Mouse (Mus musculus) left cerebral cortex, postnatal 36 days (tissue): ENCODE results near the gene Ascl5. TPM values are rescaled to one million over a fixed set of nuclear protein-coding genes. Genes with fewer than 3 reads are reported as not detected.

ENCODE experiments used
- DNase-seq, 2 experiments: peaks; one replicate each; pipeline ENCODE4 v3.0.0; 2021 to 2022; ENCODE audit warnings: low spot score in 2 of 2, mixed read lengths in 1 of 2
- intact Hi-C: fragments of 180-260 bp; cut with DNase I; formaldehyde crosslinking; loops from one replicate; pipeline ENCODE4 v1.15.1; 2025
- total RNA-seq, 2 experiments: library from RNA; stranded (reverse); gene quantifications; 2 replicates each; pipeline ENCODE4 v1.2.3; 2021

The Ascl5 gene
- total RNA-seq, result 1 to 10 TPM; 1.6 to 3.6 TPM

DNA sequence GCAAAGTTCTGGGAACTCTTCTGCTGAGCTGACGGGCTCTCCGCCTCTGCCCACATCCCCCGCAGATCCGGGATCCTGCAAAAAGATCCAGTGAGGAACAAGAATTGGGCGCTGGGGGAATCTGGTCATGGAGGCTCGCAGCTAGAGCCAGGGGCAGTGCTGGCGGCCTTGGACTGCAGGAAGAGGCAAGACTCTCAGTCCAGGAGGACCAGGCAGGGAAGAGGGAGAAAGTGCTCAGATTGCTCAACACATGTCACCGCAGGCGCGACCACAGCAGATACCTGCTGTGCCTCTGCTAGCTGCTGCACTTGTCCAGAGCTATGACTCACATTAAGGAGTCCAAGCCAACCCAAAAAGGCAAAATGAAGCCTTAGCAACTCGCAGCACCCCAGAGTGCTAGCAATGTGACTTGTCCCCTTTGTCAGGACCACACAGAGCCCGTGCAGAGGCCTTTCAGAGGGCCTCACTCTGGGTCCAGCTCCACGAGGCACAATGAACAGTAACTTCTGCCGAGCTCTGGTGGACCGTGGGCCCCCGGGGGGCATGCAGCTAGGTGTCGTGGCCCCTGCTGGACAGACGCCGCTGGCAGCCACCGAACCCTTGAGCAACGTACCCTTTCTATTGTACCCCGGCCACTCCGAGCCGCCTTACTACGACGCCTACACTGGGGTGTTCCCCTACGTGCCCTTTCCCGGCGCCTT, at the start of gene Ascl5:
TSS of gene Ascl5 (plus strand) at position 493 of the 701 bp plus-strand sequence.
- intact Hi-C loops, result loop anchor here (2.0 to 10.0 kb wide), 5 partner anchors 26 to 414 kb away; partner anchors contain the start of genes Gpr25 and Kif14
- DNase-seq, result no peak

- DNase-seq, result no peak
- intact Hi-C loops, result no loop called here
These were observed 49.2 kb upstream of the Ascl5 start for GRCm38 (mm10) chr1:136001438-136001837.

GRCm38 (mm10) chr1:136006292-136006748, 44.3 kb upstream of the Ascl5 start, which contains the start of gene Igfn1:
Gene Igfn1 (minus strand): TSS chr1:136006342.
- no peak for DNase-seq
- intact Hi-C loops, result no loop called here

- peak; percentile 42 for DNase-seq
- intact Hi-C loops, result no loop called here
These were observed 43.1 kb upstream of the Ascl5 start, which contains the start of gene Tmem9 for GRCm38 (mm10) chr1:136007211-136008158. Gene Tmem9 (plus strand): TSS chr1:136008150.

GRCm38 (mm10) chr1:136008159-136008533, 42.5 kb upstream of the Ascl5 start:
- intact Hi-C loops, result no loop called here
- DNase-seq, result no peak

DNA sequence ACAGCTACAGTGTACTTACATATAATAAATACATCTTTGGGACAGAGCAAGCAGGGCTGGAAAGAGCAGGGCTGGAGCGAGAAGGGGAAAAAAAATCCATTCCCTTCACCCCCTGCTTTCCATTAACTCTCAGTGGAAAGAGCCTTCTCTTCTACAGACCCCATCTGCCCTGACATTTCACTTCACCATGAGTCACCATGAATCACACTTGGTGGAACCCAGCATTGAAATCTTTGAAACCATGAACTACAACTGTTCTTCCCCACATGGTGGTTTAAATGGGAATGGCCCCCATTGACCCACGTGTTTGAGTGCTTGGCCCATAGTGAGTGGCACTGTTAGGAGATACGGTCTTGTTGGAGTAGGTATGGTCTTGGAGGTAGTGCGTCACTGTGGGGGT, 40.4 kb upstream of the Ascl5 start:
- DNase-seq, result no peak
- intact Hi-C loops, result no loop called here

DNA sequence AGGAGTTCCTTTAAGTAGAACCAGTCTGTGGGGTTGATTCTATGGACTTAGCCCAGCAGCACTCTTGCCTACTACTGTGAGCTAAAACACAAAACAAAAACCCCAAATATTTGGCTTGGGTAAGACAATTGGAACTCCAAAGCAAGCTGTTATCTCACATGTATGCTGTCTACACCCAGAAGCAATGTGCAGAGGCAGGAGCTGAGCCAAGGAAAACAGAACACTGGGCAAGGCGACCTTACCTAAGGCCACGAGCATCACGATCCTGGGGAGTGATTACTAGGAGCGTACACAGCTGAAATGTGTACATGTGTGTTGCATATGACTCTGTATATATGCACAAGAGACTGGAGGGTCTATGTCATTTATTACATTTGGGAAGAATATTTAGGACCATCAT, 37.1 kb upstream of the Ascl5 start:
- intact Hi-C loops, result no loop called here
- no peak for DNase-seq

DNA sequence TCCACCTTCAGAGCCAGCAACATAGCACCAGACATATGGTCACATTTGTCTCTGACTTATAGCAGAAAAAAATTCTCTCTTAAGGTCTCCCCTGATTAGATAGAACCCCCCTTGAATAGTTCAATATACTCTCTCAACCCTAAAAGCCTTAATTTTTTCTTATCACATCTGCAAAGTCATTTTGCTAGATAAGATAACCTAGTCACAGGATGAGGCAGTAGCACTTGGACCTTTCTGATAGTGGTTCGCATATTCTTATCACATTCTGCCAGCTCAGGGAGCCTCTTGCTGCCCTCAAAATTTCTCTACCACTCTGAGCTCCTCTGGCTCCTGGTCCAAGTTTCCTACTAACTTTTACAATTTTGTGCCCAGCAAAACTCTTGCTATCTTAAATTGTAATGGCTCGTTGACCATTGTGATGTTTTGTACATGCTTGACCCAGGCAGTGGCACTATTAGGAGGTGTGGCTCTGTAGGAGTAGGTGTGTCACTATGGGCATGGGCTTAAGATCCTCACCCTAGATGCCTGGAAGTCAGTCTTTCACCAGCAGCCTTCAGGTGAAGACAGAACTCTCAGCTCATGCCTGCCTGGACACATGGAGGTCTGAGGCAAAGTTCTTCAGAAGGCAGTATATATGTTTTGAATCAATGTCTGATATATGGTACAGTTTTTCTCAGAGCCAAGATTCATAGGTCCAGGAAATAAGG, 35.7 kb upstream of the Ascl5 start:
- intact Hi-C loops, result no loop called here
- no peak for DNase-seq

DNA sequence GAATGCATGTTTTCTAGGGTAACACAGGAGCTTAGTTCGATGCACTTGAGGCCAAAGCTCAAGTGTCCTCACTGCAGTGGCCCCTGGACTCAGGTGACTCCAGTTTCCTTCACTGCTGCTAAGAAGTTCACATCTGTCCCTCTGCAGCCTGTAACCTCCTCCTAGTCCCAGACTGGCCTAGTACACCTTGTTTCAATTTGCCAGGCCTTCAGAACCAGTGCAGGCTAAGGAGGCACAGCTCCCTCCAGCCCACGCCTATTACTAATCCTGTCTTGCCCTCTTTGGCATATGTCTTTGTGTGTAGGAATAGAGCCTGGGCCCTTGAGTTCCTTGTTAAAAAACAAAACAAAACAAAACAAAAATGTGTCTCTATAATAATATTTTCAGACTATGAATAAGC, 33.3 kb upstream of the Ascl5 start:
- no peak for DNase-seq
- intact Hi-C loops, result no loop called here

DNA sequence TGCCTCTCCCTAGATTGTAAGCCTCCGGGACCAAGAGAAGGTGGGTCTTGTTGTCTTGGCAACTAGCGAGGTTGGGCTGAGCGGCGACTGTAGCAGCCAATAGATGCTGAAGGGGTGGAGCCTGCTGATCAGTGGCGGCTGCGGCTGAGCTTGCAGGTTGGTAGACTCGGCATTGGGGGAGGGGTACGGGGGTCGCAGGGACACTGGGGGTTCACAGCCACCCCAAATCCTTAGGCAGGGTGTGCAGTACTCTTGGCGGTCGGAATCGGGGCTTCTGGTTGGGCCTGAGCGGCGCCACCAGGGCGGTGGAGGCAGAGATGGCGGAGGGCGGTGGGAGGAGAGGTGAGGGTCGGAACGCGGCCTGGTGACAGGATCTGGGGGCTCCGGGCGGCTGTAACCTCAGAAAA, 32.7 kb upstream of the Ascl5 start:
- intact Hi-C loops, result no loop called here
- DNase-seq, result peak; percentile 88 to 92

GRCm38 (mm10) chr1:136018390-136019189, 32.0 kb upstream of the Ascl5 start:
- intact Hi-C loops, result no loop called here

DNA sequence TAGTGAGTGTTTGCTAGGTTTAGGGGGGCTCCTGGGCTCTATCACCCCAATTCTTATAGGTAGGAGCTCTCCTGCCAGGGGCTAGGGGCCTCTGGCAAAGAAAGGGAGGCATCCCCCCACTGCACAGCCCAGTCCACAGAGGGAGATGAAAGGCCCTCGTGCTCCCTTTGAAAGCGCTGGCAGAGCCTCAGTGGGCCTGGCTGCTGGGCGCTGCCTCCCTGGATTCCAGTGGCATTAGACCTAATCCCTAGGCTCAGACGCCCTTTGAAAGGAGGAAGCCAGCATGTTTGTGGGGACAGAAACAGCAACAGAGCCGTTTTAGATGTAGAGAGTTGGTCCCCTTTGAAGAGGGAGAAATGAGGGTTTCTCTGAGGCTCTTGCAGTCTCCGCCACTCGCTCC, 20.4 kb upstream of the Ascl5 start:
- intact Hi-C loops, result no loop called here
- DNase-seq, result no peak

More at GRCm38 (mm10) chr1:136018390-136019189, 32.0 kb upstream of the Ascl5 start:
- no peak for DNase-seq

GRCm38 (mm10) chr1:136031697-136032096, 18.9 kb upstream of the Ascl5 start:
- intact Hi-C loops, result no loop called here
- DNase-seq, result no peak

- intact Hi-C loops, result no loop called here
- no peak for DNase-seq
These were observed 17.6 kb upstream of the Ascl5 start for GRCm38 (mm10) chr1:136032961-136033360.

DNA sequence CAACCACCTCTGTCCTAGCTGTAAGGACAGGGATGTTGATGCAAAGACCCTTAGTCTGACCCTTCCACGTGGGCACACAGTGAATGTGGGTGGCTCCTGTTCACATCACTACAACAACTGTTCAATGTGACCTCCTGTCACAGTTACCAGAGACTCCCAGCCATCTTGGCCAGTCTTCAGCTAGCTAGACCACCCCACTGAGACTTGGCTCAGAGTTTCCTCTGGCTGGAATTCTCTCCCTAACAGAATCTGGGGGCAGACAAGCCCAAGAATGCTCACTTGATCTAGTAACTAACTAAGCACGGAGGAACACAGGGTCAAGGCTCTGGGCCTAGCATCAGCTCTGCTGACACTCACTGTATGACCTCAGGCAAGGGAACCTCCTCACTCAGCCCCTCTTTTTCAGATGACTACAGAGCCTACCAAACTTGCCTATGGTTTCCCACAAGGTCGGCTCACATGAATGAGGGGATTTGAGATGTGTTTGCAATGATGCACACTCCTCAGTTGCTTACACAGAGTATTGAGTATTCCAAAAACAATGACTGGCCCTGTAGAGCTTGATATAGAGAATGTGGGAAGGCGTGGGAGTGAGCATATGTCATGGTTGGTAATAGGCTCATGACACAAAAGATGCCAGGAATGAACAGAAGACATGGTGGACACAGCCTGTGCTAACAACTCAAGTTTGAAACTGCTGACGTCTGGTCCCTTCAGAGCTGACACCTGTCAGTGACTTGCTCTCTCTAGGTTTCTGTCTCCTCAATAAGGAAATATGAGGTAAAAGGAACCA, 11.7 kb upstream of the Ascl5 start:
- intact Hi-C loops, result no loop called here
- DNase-seq, result no peak

DNA sequence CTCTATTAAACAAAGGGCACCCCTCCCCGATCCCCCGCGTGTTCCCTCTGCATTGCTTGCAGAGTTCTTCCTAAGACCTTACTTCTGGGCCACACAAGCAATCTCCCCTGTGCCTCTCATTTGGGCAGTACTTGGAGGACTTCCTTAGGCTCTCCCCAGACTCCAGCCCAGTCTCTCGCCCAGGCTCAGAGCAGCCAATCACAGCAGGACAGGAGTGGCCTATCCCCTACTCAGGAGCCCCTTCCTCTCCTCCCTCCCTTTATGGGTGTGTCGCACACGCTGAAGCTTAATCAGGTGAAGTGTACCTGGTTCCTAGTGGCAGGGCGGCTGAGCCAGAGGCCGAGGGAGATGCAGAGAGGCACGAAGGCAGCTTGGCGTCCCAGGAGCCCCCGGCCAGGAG, 10.2 kb upstream of the Ascl5 start:
- intact Hi-C loops, result no loop called here

DNA sequence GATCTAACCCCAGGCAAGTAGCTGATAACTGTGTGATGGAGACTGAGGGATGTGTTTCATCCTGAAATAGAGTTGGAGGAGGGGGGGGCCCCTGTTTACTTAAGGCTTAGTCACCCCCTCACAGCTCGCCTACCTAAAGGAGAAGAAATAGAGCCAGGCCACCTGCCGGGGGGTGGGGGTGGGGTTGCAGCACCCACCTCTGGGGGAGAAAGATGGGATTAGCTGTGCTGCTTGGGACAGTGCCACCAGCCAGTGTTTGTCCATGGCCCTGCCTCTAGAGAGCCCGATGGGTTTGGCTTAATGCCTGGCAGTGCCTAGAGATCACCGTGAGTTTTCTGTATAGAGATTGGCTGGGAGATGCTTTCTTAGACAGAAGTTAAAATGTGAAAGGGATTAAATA, 9.7 kb upstream of the Ascl5 start:
- no peak for DNase-seq
- intact Hi-C loops, result no loop called here

More for the DNA sequence above, 10.2 kb upstream of the Ascl5 start:
- no peak for DNase-seq

- intact Hi-C loops, result no loop called here
These were observed 4.8 kb upstream of the Ascl5 start for GRCm38 (mm10) chr1:136045774-136046173.

More at GRCm38 (mm10) chr1:136045774-136046173, 4.8 kb upstream of the Ascl5 start:
- DNase-seq, result peak in 1 of 2 experiments; percentile 61
